Comparison of ENCODE assay signal across 9 mouse cellular contexts in genomic region chr10:99298328-99299295, GRCm38 (mm10). TPM values are rescaled to one million over a fixed set of nuclear protein-coding genes. Genes with fewer than 3 reads are reported as not detected.
DNase-seq lines count a peak whose midpoint lies in the region; ATAC-seq and TF ChIP-seq lines count a peak whose summit lies in the region.
"Had no signal": no experiment of that assay in that cellular context is flagged by ENCODE, and none has a peak within 500 bp of the region (broad histone marks: within the 10 kb centered on the region; RNA-seq: fewer than 3 reads in every experiment).

No protein-coding gene starts in this region.

- DNase-seq in embryo, embryonic 10.5 days (ENCODE audit: low spot score) = peak; percentile 77
- DNase-seq in kidney, postnatal 36 days = peak; percentile 28 to 33
- peak; percentile 47 for DNase-seq in midbrain, embryonic 14.5 days
- no peak for DNase-seq in adrenal gland, postnatal 10 days
- no peak for DNase-seq in left cerebral cortex, adult 2 months (ENCODE audit: extremely low spot score in 1 of 2, low spot score in 2 of 2)
- DNase-seq in liver = no peak
- no peak for DNase-seq in left cerebral cortex, postnatal 14 days (ENCODE audit: low spot score in 2 of 2)

- no peak overlapping the region for H3K27ac ChIP-seq in forebrain, embryonic 15.5 days (replicated peaks)
- H3K27ac ChIP-seq in midbrain, embryonic 14.5 days (replicated peaks; ENCODE audit: low read depth, low read length) = no peak overlapping the region
- no peak overlapping the region for H3K27ac ChIP-seq in left cerebral cortex, adult 2 months
- H3K27ac ChIP-seq: heart, embryonic 15.5 days had no signal

- no peaks in the 10 kb centered on the region for H3K36me3 ChIP-seq in forebrain, embryonic 15.5 days
- no peaks in the 10 kb centered on the region for H3K36me3 ChIP-seq in midbrain, embryonic 14.5 days (ENCODE audit: control insufficient read depth, insufficient read depth, low read length)
- H3K36me3 ChIP-seq: heart, embryonic 15.5 days had no signal

- H3K4me1 ChIP-seq in forebrain, embryonic 15.5 days = peaks cover 14% of the 10 kb centered on the region
- H3K4me1 ChIP-seq in midbrain, embryonic 14.5 days (ENCODE audit: control insufficient read depth, insufficient read depth, low read length) = peaks cover 9% of the 10 kb centered on the region; the same call in 1 of the 2 replicates

- intact Hi-C loops in left cerebral cortex, adult 2 months (cut with DNase I) = no loop called here
- intact Hi-C loops in left cerebral cortex, postnatal 14 days (cut with DNase I) = no loop called here

- no peaks in the 10 kb centered on the region for H3K9me3 ChIP-seq in forebrain, embryonic 15.5 days
- no peaks in the 10 kb centered on the region for H3K9me3 ChIP-seq in midbrain, embryonic 14.5 days (ENCODE audit: control insufficient read depth, low read length)
- H3K9me3 ChIP-seq: heart, embryonic 15.5 days had no signal

- WGBS in forebrain, embryonic 15.5 days = 7% methylated on average over 18 of the region's 18 CpGs
- 14% methylated on average over 18 of the region's 18 CpGs for WGBS in midbrain, embryonic 14.5 days

- no peak overlapping the region for H3K9ac ChIP-seq in forebrain, embryonic 15.5 days (replicated peaks)
- no peak overlapping the region for H3K9ac ChIP-seq in midbrain, embryonic 14.5 days (replicated peaks; ENCODE audit: low read length)
- H3K9ac ChIP-seq: heart, embryonic 15.5 days had no signal

- H3K4me2 ChIP-seq in forebrain, embryonic 15.5 days (replicated peaks) = 0 out of 2 replicates have a peak overlapping the region, but pooled peaks have one; percentile 4
- H3K4me2 ChIP-seq in midbrain, embryonic 14.5 days (ENCODE audit: low read length) = peak overlapping the region; percentile 13
- H3K4me2 ChIP-seq: heart, embryonic 15.5 days had no signal

- H3K4me3 ChIP-seq in forebrain, embryonic 15.5 days = no peak overlapping the region
- no peak overlapping the region for H3K4me3 ChIP-seq in midbrain, embryonic 14.5 days (replicated peaks; ENCODE audit: low read depth, low read length)
- no peak overlapping the region for H3K4me3 ChIP-seq in left cerebral cortex, adult 2 months
- H3K4me3 ChIP-seq: heart, embryonic 15.5 days had no signal

- no peaks in the 10 kb centered on the region for H3K27me3 ChIP-seq in forebrain, embryonic 15.5 days
- no peaks in the 10 kb centered on the region for H3K27me3 ChIP-seq in midbrain, embryonic 14.5 days (ENCODE audit: control insufficient read depth, insufficient read depth, low read length)
- H3K27me3 ChIP-seq: heart, embryonic 15.5 days had no signal

- peak; percentile 55; the same call in 1 of the 2 replicates for ATAC-seq in forebrain, embryonic 15.5 days (replicated peaks)
- no peak; the same call in 1 of the 2 replicates for ATAC-seq in midbrain, embryonic 14.5 days (ENCODE audit: low FRiP score, low TSS enrichment)

- no peak for TF ChIP-seq CTCF in left cerebral cortex, adult 2 months (IDR thresholded peaks at IDR 0.05)

RNA-seq across cellular contexts. Expression of gene Dusp6, which starts 35.6 kb away (rescaled TPM):
- 33.3 and 36.4 TPM in 2 replicates for polyA plus RNA-seq in forebrain, embryonic 15.5 days (2015; fragmentation: Nextera tagmentation; extraction: Ambion mirVana)
- polyA plus RNA-seq in midbrain, embryonic 14.5 days (2014; fragmentation: Nextera tagmentation; extraction: Ambion mirVana) = 20.7 and 25.4 TPM in 2 replicates
- total RNA-seq in adrenal gland, postnatal 10 days (2021) = 10 to 100 TPM; 90.0 to 93.5 TPM
- 100 to 1,000 TPM; 101 to 116 TPM for total RNA-seq in left cerebral cortex, adult 2 months (2021)
- 100 to 1,000 TPM in 1 of 2 experiments, 10 to 100 TPM in 1; 88.7 to 113 TPM for total RNA-seq in left cerebral cortex, postnatal 14 days (2021)

Comparison
In these comparisons a context has a peak if more than half of its experiments do, and no peak if none do; other contexts are left out.
1. DNase-seq: peak in embryo, embryonic 10.5 days (single experiment), kidney, postnatal 36 days (2 of 2) and midbrain, embryonic 14.5 days (single experiment); none in adrenal gland, postnatal 10 days (single experiment), left cerebral cortex, adult 2 months (0 of 2), liver (single experiment) and left cerebral cortex, postnatal 14 days (0 of 2).